ENCODE assay signal across 22 mouse cellular contexts in the genomic region with DNA sequence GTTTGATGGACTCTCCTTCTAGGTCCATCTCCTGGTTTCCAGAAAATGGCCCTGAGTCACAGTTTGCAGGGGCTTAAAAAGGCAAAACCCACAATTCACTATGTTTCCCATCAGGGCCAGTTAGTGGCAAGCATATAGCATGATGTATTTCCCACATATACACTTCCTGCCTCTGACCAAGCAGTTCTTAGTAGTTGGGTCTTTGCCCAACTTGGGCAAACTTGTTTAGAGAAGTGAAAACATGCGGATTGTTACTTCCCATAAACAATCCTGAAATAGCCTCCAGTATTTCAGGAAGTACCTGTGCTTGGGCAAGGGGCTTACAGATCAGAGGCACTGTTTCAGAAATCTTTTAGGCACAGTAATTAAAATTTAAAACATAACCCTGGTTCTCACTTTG. TPM values are rescaled to one million over a fixed set of nuclear protein-coding genes. Genes with fewer than 3 reads are reported as not detected.
DNase-seq lines count a peak whose midpoint lies in the region.
"Had no signal": no experiment of that assay in that cellular context is flagged by ENCODE, and none has a peak within 500 bp of the region (broad histone marks: within the 10 kb centered on the region; RNA-seq: fewer than 3 reads in every experiment).

No protein-coding gene starts in this region.

- no peaks in the 10 kb centered on the region for H3K36me3 ChIP-seq in forebrain, embryonic 10.5 days (replicated peaks)
- H3K36me3 ChIP-seq: hindbrain, embryonic 10.5 days; neural tube, embryonic 15.5 days; stomach, embryonic 15.5 days had no signal

- DNase-seq in adrenal gland, adult 2 months, result peak; percentile 1
- no peak for DNase-seq in adrenal gland, adult 8-10 months
- peak; percentile 11 for DNase-seq in layer of hippocampus, adult 11-12 months (ENCODE audit: low spot score)
- no peak for DNase-seq in layer of hippocampus, adult 8-10 months (ENCODE audit: low spot score in 2 of 2)
- DNase-seq in 416B (ENCODE audit: low read depth), result peak; percentile 31
- peak; percentile 46 for DNase-seq in lung, postnatal 36 days
- no peak for DNase-seq in forebrain, embryonic 10.5 days (ENCODE audit: extremely low spot score, low spot score)
- DNase-seq in frontal cortex, postnatal 10 days (ENCODE audit: low spot score in 2 of 2), result no peak
- DNase-seq: adrenal gland, postnatal 25 days; retina, postnatal 1 day; spleen, adult 18-20 months; thymus, postnatal 4 days had no signal

- no peak overlapping the region for H3K27ac ChIP-seq in forebrain, embryonic 10.5 days
- H3K27ac ChIP-seq: forebrain, embryonic 13.5 days; hindbrain, embryonic 10.5 days; layer of hippocampus, adult 2 months; liver, embryonic 14.5 days; neural tube, embryonic 15.5 days; stomach, embryonic 15.5 days had no signal

- H3K4me1 ChIP-seq in forebrain, embryonic 10.5 days, result no peaks in the 10 kb centered on the region
- H3K4me1 ChIP-seq: forebrain, embryonic 13.5 days; hindbrain, embryonic 10.5 days; neural tube, embryonic 15.5 days; stomach, embryonic 15.5 days had no signal

- H3K4me3 ChIP-seq in forebrain, embryonic 10.5 days, result no peak overlapping the region
- H3K4me3 ChIP-seq: forebrain, embryonic 13.5 days; hindbrain, embryonic 10.5 days; layer of hippocampus, adult 2 months; megakaryocyte, embryonic 14.5 days; neural tube, embryonic 15.5 days; stomach, embryonic 15.5 days had no signal

- WGBS in forebrain, embryonic 10.5 days, result 84% methylated on average over 1 of the region's 1 CpGs

- H3K9me3 ChIP-seq in forebrain, embryonic 10.5 days, result no peaks in the 10 kb centered on the region
- H3K9me3 ChIP-seq: forebrain, embryonic 13.5 days; hindbrain, embryonic 10.5 days; megakaryocyte, embryonic 14.5 days; neural tube, embryonic 15.5 days; stomach, embryonic 15.5 days had no signal

- H3K27me3 ChIP-seq in forebrain, embryonic 10.5 days (ENCODE audit: poor library complexity, severe bottlenecking), result no peaks in the 10 kb centered on the region
- H3K27me3 ChIP-seq: CH12.LX; forebrain, embryonic 13.5 days; megakaryocyte, embryonic 14.5 days; neural tube, embryonic 15.5 days; stomach, embryonic 15.5 days had no signal

RNA-seq across cellular contexts. Expression of a gene that starts 13.1 kb away (rescaled TPM):
- total RNA-seq in adrenal gland, adult 2 months (2021), result not detected
- not detected in 2 replicates for polyA plus RNA-seq in adrenal gland, adult 2 months (2012; rRNA removed)
- not detected for total RNA-seq in adrenal gland, adult 8-10 months (2022)
- total RNA-seq in layer of hippocampus, adult 8-10 months (2022), result not detected
- polyA plus RNA-seq in forebrain, embryonic 10.5 days (2016; fragmentation: Nextera tagmentation; extraction: Ambion mirVana), result not detected in 2 replicates
- total RNA-seq: adrenal gland, postnatal 25 days; layer of hippocampus, adult 2 months; left cerebral cortex, postnatal 10 days had no signal
- polyA plus RNA-seq: forebrain, embryonic 13.5 days; hindbrain, embryonic 10.5 days; kidney, embryonic 14.5 days; liver, embryonic 14.5 days; neural tube, embryonic 15.5 days; stomach, embryonic 15.5 days had no signal

RNA-seq across cellular contexts. Expression of a gene that starts 50.6 kb away (rescaled TPM):
- not detected for total RNA-seq in adrenal gland, adult 2 months (2021)
- polyA plus RNA-seq in adrenal gland, adult 2 months (2012; rRNA removed), result not detected in 2 replicates
- total RNA-seq in adrenal gland, adult 8-10 months (2022), result under 1 TPM in 1 of 4 experiments, not detected in 3; 0.24 TPM
- total RNA-seq in layer of hippocampus, adult 8-10 months (2022), result not detected
- not detected in 2 replicates for polyA plus RNA-seq in forebrain, embryonic 10.5 days (2016; fragmentation: Nextera tagmentation; extraction: Ambion mirVana)
- total RNA-seq: adrenal gland, postnatal 25 days; layer of hippocampus, adult 2 months; left cerebral cortex, postnatal 10 days had no signal
- polyA plus RNA-seq: forebrain, embryonic 13.5 days; hindbrain, embryonic 10.5 days; kidney, embryonic 14.5 days; liver, embryonic 14.5 days had no signal

Comparison
In these comparisons a context has a peak if more than half of its experiments do, and no peak if none do; other contexts are left out.
1. DNase-seq: peak in adrenal gland, adult 2 months (single experiment), layer of hippocampus, adult 11-12 months (single experiment), 416B (single experiment) and lung, postnatal 36 days (single experiment); none in adrenal gland, adult 8-10 months (single experiment), layer of hippocampus, adult 8-10 months (0 of 2), forebrain, embryonic 10.5 days (single experiment) and frontal cortex, postnatal 10 days (0 of 2).